Mouse (Mus musculus) lung, adult 2 months (tissue): ENCODE measurements around the gene Tmem132b. TPM values are rescaled to one million over a fixed set of nuclear protein-coding genes. Genes with fewer than 3 reads are reported as not detected.

Experiments used
- DNase-seq: peaks from one replicate; pipeline ENCODE4 v3.0.0; 2022
- H3K4me1 ChIP-seq: fragments of 200-500 bp; 2 replicates; pipeline ENCODE4 v1.6.1; 2011; ENCODE audit warnings: low read length; ENCODE audit not compliant: control insufficient read depth, insufficient read depth
- H3K4me3 ChIP-seq: fragments of 200-500 bp; replicated peaks from 2 replicates; pipeline ENCODE3; 2011; ENCODE audit warnings: low read depth, mild to moderate bottlenecking, control low read depth, low read length; ENCODE audit errors: extremely low read depth
- CTCF ChIP-seq: fragments of 200-500 bp; IDR thresholded peaks from 2 replicates; pipeline ENCODE4 v1.5.1; 2011; ENCODE audit warnings: mild to moderate bottlenecking, low read length, control low read depth; ENCODE audit not compliant: insufficient read depth
- POLR2A ChIP-seq: fragments of 200-500 bp; IDR thresholded peaks from 2 replicates; pipeline ENCODE4 v1.6.1; 2011; ENCODE audit warnings: low read depth, mild to moderate bottlenecking, control low read depth, low read length, borderline replicate concordance; ENCODE audit errors: extremely low read depth
- WGBS: fragments of 180-500 bp; shearing (Covaris S2); methylation state at CpG from one replicate; pipeline ENCODE4 v1.1.7; 2018; 5-methylcytosine and 5-hydroxymethylcytosine counted together
- polyA plus RNA-seq: library from polyadenylated mRNA; depleted of rRNA; stranded (reverse); fragments of >200 nt; gene quantifications from 2 replicates; pipeline ENCODE4 v1.2.3, GENCODE M21; 2012

Tmem132b gene
- polyA plus RNA-seq, 1 experiment, result 0.18 TPM

- no peak for DNase-seq
- WGBS, result 72% methylated on average over 6 of the region's 6 CpGs
Measured at GRCm38 (mm10) chr5:125743503-125743902, 211.9 kb downstream of the Tmem132b start.

GRCm38 (mm10) chr5:125745727-125746126, 214.2 kb downstream of the Tmem132b start:
- no peaks in the 10 kb centered on the region for H3K4me1 ChIP-seq
- DNase-seq, result no peak
- TF ChIP-seq POLR2A (no peak), CTCF (no peak)
- H3K4me3 ChIP-seq, result no peak overlapping the region
- 63% methylated on average over 7 of the region's 7 CpGs for WGBS

More at GRCm38 (mm10) chr5:125743503-125743902, 211.9 kb downstream of the Tmem132b start:
- H3K4me1 ChIP-seq, result no peaks in the 10 kb centered on the region
- no peak overlapping the region for H3K4me3 ChIP-seq
- TF ChIP-seq POLR2A (no peak), CTCF (no peak)

GRCm38 (mm10) chr5:125751481-125751880, 219.9 kb downstream of the Tmem132b start:
- Histone ChIP-seq H3K4me1 (no peaks in the 10 kb centered on the region), H3K4me3 (no peak overlapping the region)
- DNase-seq, result no peak
- no peak for TF ChIP-seq POLR2A
- no peak for TF ChIP-seq CTCF
- 68% methylated on average over 5 of the region's 5 CpGs for WGBS

- H3K4me1 ChIP-seq, result no peaks in the 10 kb centered on the region
- H3K4me3 ChIP-seq, result no peak overlapping the region
- TF ChIP-seq POLR2A (no peak), CTCF (no peak)
- DNase-seq, result no peak
- WGBS, result 76% methylated on average over 5 of the region's 5 CpGs
Measured at GRCm38 (mm10) chr5:125752546-125752945, 221.0 kb downstream of the Tmem132b start.

- Histone ChIP-seq H3K4me1 (no peaks in the 10 kb centered on the region), H3K4me3 (no peak overlapping the region)
- TF ChIP-seq POLR2A (no peak), CTCF (no peak)
- no peak for DNase-seq
- 84% methylated on average over 7 of the region's 7 CpGs for WGBS
Measured at GRCm38 (mm10) chr5:125756987-125757530, 225.5 kb downstream of the Tmem132b start.

GRCm38 (mm10) chr5:125758506-125758905, 226.9 kb downstream of the Tmem132b start:
- no peak overlapping the region for H3K4me3 ChIP-seq
- TF ChIP-seq CTCF (no peak), POLR2A (no peak)
- H3K4me1 ChIP-seq, result no peaks in the 10 kb centered on the region
- no peak for DNase-seq
- WGBS, result 69% methylated on average over 1 of the region's 1 CpGs

- TF ChIP-seq POLR2A (no peak), CTCF (no peak)
- WGBS, result 46% methylated on average over 6 of the region's 6 CpGs
- DNase-seq, result no peak
- Histone ChIP-seq H3K4me3 (no peak overlapping the region), H3K4me1 (no peaks in the 10 kb centered on the region)
Measured at GRCm38 (mm10) chr5:125766941-125767340, 235.4 kb downstream of the Tmem132b start.

GRCm38 (mm10) chr5:125767950-125768349, 236.4 kb downstream of the Tmem132b start:
- no peaks in the 10 kb centered on the region for H3K4me1 ChIP-seq
- no peak for TF ChIP-seq POLR2A
- no peak for TF ChIP-seq CTCF
- 38% methylated on average over 1 of the region's 1 CpGs for WGBS
- no peak for DNase-seq
- H3K4me3 ChIP-seq, result no peak overlapping the region

- WGBS, result 87% methylated on average over 4 of the region's 4 CpGs
- no peak for TF ChIP-seq POLR2A
- TF ChIP-seq CTCF, result no peak
Measured at GRCm38 (mm10) chr5:125772238-125772637, 240.7 kb downstream of the Tmem132b start.

GRCm38 (mm10) chr5:125772756-125773155, 241.2 kb downstream of the Tmem132b start:
- H3K4me1 ChIP-seq, result no peaks in the 10 kb centered on the region
- no peak overlapping the region for H3K4me3 ChIP-seq
- 36% methylated on average over 2 of the region's 2 CpGs for WGBS
- no peak for DNase-seq
- TF ChIP-seq CTCF (no peak), POLR2A (no peak)

More at GRCm38 (mm10) chr5:125772238-125772637, 240.7 kb downstream of the Tmem132b start:
- DNase-seq, result no peak
- H3K4me3 ChIP-seq, result no peak overlapping the region
- H3K4me1 ChIP-seq, result no peaks in the 10 kb centered on the region
